Mouse (Mus musculus) olfactory bulb, adult 2 months (tissue): ENCODE results near the gene Eif4e1b.

ENCODE experiments used
- CTCF ChIP-seq: fragments of 200-500 bp; IDR thresholded peaks from 2 replicates; pipeline ENCODE4 v1.5.1; 2012; ENCODE audit warnings: low read depth, mild to moderate bottlenecking, low read length, moderate library complexity; ENCODE audit not compliant: insufficient read depth
- POLR2A ChIP-seq: fragments of 200-500 bp; IDR thresholded peaks from 2 replicates; pipeline ENCODE4 v1.6.1; 2012; ENCODE audit warnings: mild to moderate bottlenecking, low read depth, low read length, moderate library complexity; ENCODE audit not compliant: insufficient read depth

- TF ChIP-seq POLR2A: no peak
- no peak for TF ChIP-seq CTCF
Measured at GRCm38 (mm10) chr13:54783698-54784097, at the start of gene Eif4e1b.
